Mouse (Mus musculus): ENCODE results near the gene Fbxw8.

The Fbxw8 gene

GRCm38 (mm10) chr5:118154839-118155564, at the start of gene Fbxw8:
Fbxw8 (minus strand) TSS chr5:118155464.
- DNase-seq (ENCODE audit: low spot score in 2 of 2), result peak; percentile 85 to 93

GRCm38 (mm10) chr5:118204675-118205440, 49.6 kb upstream of the Fbxw8 start:
- no peak for DNase-seq (ENCODE audit: low spot score in 2 of 2)

- DNase-seq (ENCODE audit: low spot score in 2 of 2), result no peak
Measured at GRCm38 (mm10) chr5:118199670-118200069, 44.4 kb upstream of the Fbxw8 start.

- no peak for DNase-seq (ENCODE audit: low spot score in 2 of 2)
Measured at GRCm38 (mm10) chr5:118197421-118197820, 42.2 kb upstream of the Fbxw8 start.

GRCm38 (mm10) chr5:118192221-118192620, 37.0 kb upstream of the Fbxw8 start:
- no peak for DNase-seq (ENCODE audit: low spot score in 2 of 2)

GRCm38 (mm10) chr5:118190491-118190890, 35.2 kb upstream of the Fbxw8 start:
- DNase-seq (ENCODE audit: low spot score in 2 of 2), result no peak

- DNase-seq (ENCODE audit: low spot score in 2 of 2), result no peak
Measured at GRCm38 (mm10) chr5:118188356-118188755, 33.1 kb upstream of the Fbxw8 start.

GRCm38 (mm10) chr5:118186903-118187633, 31.8 kb upstream of the Fbxw8 start:
- no peak for DNase-seq (ENCODE audit: low spot score in 2 of 2)

- DNase-seq (ENCODE audit: low spot score in 2 of 2), result no peak
Measured at GRCm38 (mm10) chr5:118177640-118178039, 22.4 kb upstream of the Fbxw8 start.

- no peak for DNase-seq (ENCODE audit: low spot score in 2 of 2)
Measured at GRCm38 (mm10) chr5:118175137-118175536, 19.9 kb upstream of the Fbxw8 start.

GRCm38 (mm10) chr5:118174310-118175009, 19.2 kb upstream of the Fbxw8 start:
- DNase-seq (ENCODE audit: low spot score in 2 of 2), result no peak

GRCm38 (mm10) chr5:118172078-118172723, 16.9 kb upstream of the Fbxw8 start:
- no peak for DNase-seq (ENCODE audit: low spot score in 2 of 2)

- DNase-seq (ENCODE audit: low spot score in 2 of 2), result no peak
Measured at GRCm38 (mm10) chr5:118171665-118172064, 16.4 kb upstream of the Fbxw8 start.

- no peak for DNase-seq (ENCODE audit: low spot score in 2 of 2)
Measured at GRCm38 (mm10) chr5:118170888-118171529, 15.7 kb upstream of the Fbxw8 start.

GRCm38 (mm10) chr5:118169222-118170221, 14.3 kb upstream of the Fbxw8 start:
- no peak for DNase-seq (ENCODE audit: low spot score in 2 of 2)

- DNase-seq (ENCODE audit: low spot score in 2 of 2), result no peak
Measured at GRCm38 (mm10) chr5:118167561-118167995, 12.3 kb upstream of the Fbxw8 start.

- DNase-seq (ENCODE audit: low spot score in 2 of 2), result no peak
Measured at GRCm38 (mm10) chr5:118165462-118165861, 10.2 kb upstream of the Fbxw8 start.

- DNase-seq (ENCODE audit: low spot score in 2 of 2), result no peak
Measured at GRCm38 (mm10) chr5:118164581-118164980, 9.3 kb upstream of the Fbxw8 start, which contains the start of gene Hrk. Hrk (plus strand) TSS chr5:118164648.

- no peak for DNase-seq (ENCODE audit: low spot score in 2 of 2)
Measured at GRCm38 (mm10) chr5:118160691-118161090, 5.4 kb upstream of the Fbxw8 start.

Data from spleen, postnatal 4 days (tissue).